Mouse (Mus musculus): ENCODE results near the gene Lrp8.

DNA sequence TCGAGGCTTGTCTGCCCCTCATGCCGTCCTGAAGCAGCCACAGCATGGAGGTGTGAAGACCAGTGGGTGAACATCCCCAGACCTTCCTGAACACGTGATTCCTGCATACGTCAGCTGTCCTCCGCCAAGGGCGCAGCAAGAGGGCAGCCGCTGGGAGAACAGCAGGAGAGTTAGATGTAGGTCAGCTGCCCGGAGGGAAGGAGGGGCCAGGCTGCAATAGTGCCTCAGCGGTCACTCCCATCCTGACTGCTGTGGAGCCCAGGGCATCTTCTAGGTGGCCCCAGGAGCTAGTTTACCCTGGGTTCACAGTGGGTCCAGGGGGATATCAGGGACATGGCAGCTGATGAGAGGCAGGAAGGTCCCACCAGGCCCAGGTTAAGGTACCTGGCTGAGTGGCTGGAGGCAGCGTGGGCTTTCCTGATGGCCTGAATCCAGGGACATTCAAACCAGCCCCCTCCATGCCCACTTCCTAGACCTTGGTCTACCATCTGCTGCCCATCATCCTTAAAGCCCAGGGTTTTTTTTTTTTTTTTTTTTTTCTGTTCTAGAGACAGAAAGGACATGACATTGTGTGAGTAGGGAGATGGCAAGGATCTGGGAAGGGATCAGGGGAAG is 9.8 kb downstream of the Lrp8 start:
- TF ChIP-seq POLR2A (IDR thresholded peaks at IDR 0.05; ENCODE audit: borderline replicate concordance, low read depth, low read length) (no peak), CTCF (IDR thresholded peaks at IDR 0.05; ENCODE audit: low read depth, low read length) (no peak)
